Mouse (Mus musculus) forebrain, postnatal 0 days (tissue): ENCODE measurements at regions not wholly inside any gene's neighbourhood (a gene's known extent, or its start where the extent isn't known, plus 50 kb on each side); places are given as distances from the start of the nearest gene placed in this dataset.
A peak's percentile ranks its signal among the peaks of the same experiment; 100 is the strongest.

Experiments
- ATAC-seq: fragments of 200-750 bp; cut with Nextera tagmentation; 2 replicates; pipeline ENCODE4 v1.8.0; 2017; ENCODE audit warnings: mild to moderate bottlenecking, moderate library complexity
- DNase-seq: peaks from one replicate; pipeline ENCODE4 v3.0.0-alpha.2; 2015
- H3K27ac ChIP-seq: fragments of 300-500 bp; sonication (generic); 2 replicates; pipeline ENCODE4 v1.5.1; 2014; ENCODE audit warnings: low read depth, mild to moderate bottlenecking, antibody characterized with exemption, low read length, moderate library complexity, mixed read lengths
- H3K27me3 ChIP-seq: fragments of 300-500 bp; sonication (generic); 2 replicates; pipeline ENCODE4 v1.6.1; 2014; ENCODE audit warnings: mild to moderate bottlenecking, low read length, mixed read lengths; ENCODE audit not compliant: insufficient read depth
- H3K36me3 ChIP-seq: fragments of 300-500 bp; sonication (generic); 2 replicates; pipeline ENCODE4 v1.6.1; 2014; ENCODE audit warnings: mild to moderate bottlenecking, moderate library complexity; ENCODE audit not compliant: insufficient read depth
- H3K4me1 ChIP-seq: fragments of 300-500 bp; sonication (generic); 2 replicates; pipeline ENCODE4 v1.6.1; 2014; ENCODE audit warnings: antibody characterized with exemption; ENCODE audit not compliant: insufficient read depth
- H3K4me2 ChIP-seq: fragments of 300-500 bp; sonication (generic); 2 replicates; pipeline ENCODE4 v1.6.1; 2014; ENCODE audit warnings: low read depth, mild to moderate bottlenecking, moderate library complexity
- H3K4me3 ChIP-seq: fragments of 300-500 bp; sonication (generic); 2 replicates; pipeline ENCODE4 v1.5.1; 2014; ENCODE audit warnings: low read depth, low read length, mixed read lengths
- H3K9ac ChIP-seq: fragments of 300-500 bp; sonication (generic); 2 replicates; pipeline ENCODE4 v1.6.1; 2014; ENCODE audit warnings: mild to moderate bottlenecking
- H3K9me3 ChIP-seq: fragments of 300-500 bp; sonication (generic); 2 replicates; pipeline ENCODE4 v1.6.1; 2016; ENCODE audit warnings: low read length
- CTCF ChIP-seq: sonication (generic); IDR thresholded peaks from 2 replicates; pipeline ENCODE4 v1.5.1; 2016; ENCODE audit warnings: antibody characterized with exemption, control low read depth, low read depth

- H3K27me3 ChIP-seq, result no peaks in the 10 kb centered on the region
- H3K4me1 ChIP-seq, result no peaks in the 10 kb centered on the region
- peak; percentile 4 for DNase-seq
- TF ChIP-seq CTCF, result no peak
- no peaks in the 10 kb centered on the region for H3K9me3 ChIP-seq
- no peaks in the 10 kb centered on the region for H3K36me3 ChIP-seq
- H3K27ac ChIP-seq, result no peak overlapping the region
- H3K4me2 ChIP-seq, result no peak overlapping the region
- no peak overlapping the region for H3K9ac ChIP-seq
- peak; percentile 53; the same call in 1 of the 2 replicates for ATAC-seq
- H3K4me3 ChIP-seq, result no peak overlapping the region
These were observed 1423.6 kb downstream of the Pcdh18 start for GRCm38 (mm10) chr3:48333534-48333933.
